Mouse (Mus musculus) olfactory bulb, adult 2 months (tissue): ENCODE measurements around the gene Dnlz.
"Not testable (repeated sequence)": the region's sequence is repeated elsewhere in the genome, so short reads cannot be mapped to it uniquely, and the experiment has no call there.

Source experiments
- CTCF ChIP-seq: fragments of 200-500 bp; IDR thresholded peaks from 2 replicates; pipeline ENCODE4 v1.5.1; 2012; ENCODE audit warnings: low read depth, mild to moderate bottlenecking, low read length, moderate library complexity; ENCODE audit not compliant: insufficient read depth
- POLR2A ChIP-seq: fragments of 200-500 bp; IDR thresholded peaks from 2 replicates; pipeline ENCODE4 v1.6.1; 2012; ENCODE audit warnings: mild to moderate bottlenecking, low read depth, low read length, moderate library complexity; ENCODE audit not compliant: insufficient read depth

DNA sequence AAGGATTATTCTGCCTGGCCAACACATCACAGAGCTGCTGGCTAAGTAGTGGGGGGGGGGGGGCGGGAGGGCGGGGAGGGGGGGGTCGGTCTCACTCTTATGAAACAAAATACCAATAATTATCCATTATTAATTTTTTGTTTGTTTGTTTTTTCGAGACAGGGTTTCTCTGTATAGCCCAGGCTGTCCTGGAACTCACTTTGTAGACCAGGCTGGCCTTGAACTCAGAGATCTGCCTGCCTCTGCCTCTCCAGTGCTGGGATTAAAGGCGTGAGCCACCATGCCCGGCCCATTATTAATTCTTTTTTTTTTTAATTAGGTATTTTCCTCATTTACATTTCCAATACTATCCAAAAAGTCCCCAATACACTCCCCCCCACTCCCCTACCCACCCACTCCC, 29.0 kb upstream of the Dnlz start:
- not testable (repeated sequence) for TF ChIP-seq CTCF, POLR2A
